Mouse (Mus musculus) lung, embryonic 16.5 days (tissue): Measurements from ENCODE around the gene Gm44511. TPM values are rescaled to one million over a fixed set of nuclear protein-coding genes. Genes with fewer than 3 reads are reported as not detected.
A peak's percentile ranks its signal among the peaks of the same experiment; 100 is the strongest.

ENCODE experiments used
- ATAC-seq: fragments of 200-750 bp; cut with Nextera tagmentation; 2 replicates; pipeline ENCODE4 v1.8.0; 2017; ENCODE audit warnings: low read depth, mild to moderate bottlenecking, moderate library complexity
- H3K27ac ChIP-seq: fragments of 300-500 bp; sonication (generic); 2 replicates; pipeline ENCODE4 v1.5.1; 2014; ENCODE audit warnings: mild to moderate bottlenecking, control low read depth, low read length
- H3K27me3 ChIP-seq: fragments of 300-500 bp; sonication (generic); 2 replicates; pipeline ENCODE4 v1.6.1; 2014; ENCODE audit warnings: low read depth, low read length, mixed read lengths; ENCODE audit not compliant: control insufficient read depth, insufficient read depth
- H3K36me3 ChIP-seq: fragments of 300-500 bp; sonication (generic); 2 replicates; pipeline ENCODE4 v1.6.1; 2014; ENCODE audit warnings: low read length; ENCODE audit not compliant: control insufficient read depth, insufficient read depth
- H3K4me1 ChIP-seq: fragments of 300-500 bp; sonication (generic); replicated peaks from 2 replicates; pipeline ENCODE4 v1.6.1; 2014; ENCODE audit warnings: low read length, mixed read lengths; ENCODE audit not compliant: control insufficient read depth, insufficient read depth
- H3K4me2 ChIP-seq: fragments of 300-500 bp; sonication (generic); 2 replicates; pipeline ENCODE4 v1.6.1; 2014; ENCODE audit warnings: low read depth, low read length, control low read depth
- H3K4me3 ChIP-seq: fragments of 300-500 bp; sonication (generic); 2 replicates; pipeline ENCODE4 v1.5.1; 2014; ENCODE audit warnings: mild to moderate bottlenecking, low read length, control low read depth
- H3K9ac ChIP-seq: fragments of 300-500 bp; sonication (generic); 2 replicates; pipeline ENCODE4 v1.6.1; 2014; ENCODE audit warnings: low read length, control low read depth
- H3K9me3 ChIP-seq: fragments of 300-500 bp; sonication (generic); 2 replicates; pipeline ENCODE4 v1.6.1; 2016; ENCODE audit warnings: low read length; ENCODE audit not compliant: control insufficient read depth
- WGBS: fragments of 180-500 bp; shearing (Covaris S2); extraction: QIAGEN DNeasy Blood & Tissue Kit; methylation state at CpG from one replicate; pipeline ENCODE4 v1.1.7; 2014; 5-methylcytosine and 5-hydroxymethylcytosine counted together
- polyA plus RNA-seq: library from polyadenylated mRNA; unstranded; fragments of >200 nt; fragmentation: Nextera tagmentation; extraction: Ambion mirVana; gene quantifications from 2 replicates; pipeline ENCODE4 v1.2.1, GENCODE M21; 2015

Gene Gm44511
- polyA plus RNA-seq, 1 experiment from 2014 or later, result not detected

- 85% methylated on average over 6 of the region's 6 CpGs for WGBS
- no peak overlapping the region for H3K27ac ChIP-seq
- H3K36me3 ChIP-seq, result no peaks in the 10 kb centered on the region
- H3K27me3 ChIP-seq, result no peaks in the 10 kb centered on the region
- peak overlapping the region; percentile 51; the same call in 1 of the 2 replicates for H3K4me2 ChIP-seq
- H3K9ac ChIP-seq, result no peak overlapping the region
- no peaks in the 10 kb centered on the region for H3K9me3 ChIP-seq
- H3K4me3 ChIP-seq, result no peak overlapping the region
- ATAC-seq, result no peak
- H3K4me1 ChIP-seq, result peaks cover 20% of the 10 kb centered on the region
Measured at GRCm38 (mm10) chr6:128836955-128837334, 10.8 kb upstream of the Gm44511 start.

- Histone ChIP-seq H3K4me1 (peaks cover 15% of the 10 kb centered on the region), H3K4me2 (no peak overlapping the region), H3K27me3 (no peaks in the 10 kb centered on the region), H3K27ac (no peak overlapping the region), H3K9ac (no peak overlapping the region), H3K36me3 (no peaks in the 10 kb centered on the region), H3K9me3 (no peaks in the 10 kb centered on the region), H3K4me3 (no peak overlapping the region)
- 74% methylated on average over 8 of the region's 8 CpGs for WGBS
- no peak for ATAC-seq
Measured at GRCm38 (mm10) chr6:128836191-128836954, 10.3 kb upstream of the Gm44511 start.

GRCm38 (mm10) chr6:128835571-128835970 lies 9.5 kb upstream of the Gm44511 start:
- no peak for ATAC-seq
- H3K4me2 ChIP-seq, result no peak overlapping the region
- WGBS, result 60% methylated on average over 4 of the region's 4 CpGs
- H3K27ac ChIP-seq, result no peak overlapping the region
- H3K9ac ChIP-seq, result no peak overlapping the region
- no peaks in the 10 kb centered on the region for H3K36me3 ChIP-seq
- H3K4me1 ChIP-seq, result peaks cover 14% of the 10 kb centered on the region
- no peaks in the 10 kb centered on the region for H3K9me3 ChIP-seq
- H3K4me3 ChIP-seq, result no peak overlapping the region
- H3K27me3 ChIP-seq, result no peaks in the 10 kb centered on the region

- no peaks in the 10 kb centered on the region for H3K36me3 ChIP-seq
- 80% methylated on average over 10 of the region's 10 CpGs for WGBS
- ATAC-seq, result no peak
- H3K4me1 ChIP-seq, result peaks cover 9% of the 10 kb centered on the region
- H3K27me3 ChIP-seq, result no peaks in the 10 kb centered on the region
- no peak overlapping the region for H3K27ac ChIP-seq
- H3K4me3 ChIP-seq, result no peak overlapping the region
- no peak overlapping the region for H3K4me2 ChIP-seq
- H3K9ac ChIP-seq, result no peak overlapping the region
- no peaks in the 10 kb centered on the region for H3K9me3 ChIP-seq
Measured at GRCm38 (mm10) chr6:128833046-128833445, 6.9 kb upstream of the Gm44511 start.

- no peaks in the 10 kb centered on the region for H3K27me3 ChIP-seq
- H3K4me1 ChIP-seq, result no peaks in the 10 kb centered on the region
- H3K9ac ChIP-seq, result no peak overlapping the region
- H3K9me3 ChIP-seq, result no peaks in the 10 kb centered on the region
- no peak overlapping the region for H3K4me3 ChIP-seq
- no peak for ATAC-seq
- H3K27ac ChIP-seq, result no peak overlapping the region
- no peaks in the 10 kb centered on the region for H3K36me3 ChIP-seq
- WGBS, result 48% methylated on average over 4 of the region's 4 CpGs
- H3K4me2 ChIP-seq, result no peak overlapping the region
Measured at GRCm38 (mm10) chr6:128829837-128830236, 3.7 kb upstream of the Gm44511 start.

- no peaks in the 10 kb centered on the region for H3K4me1 ChIP-seq
- H3K36me3 ChIP-seq, result no peaks in the 10 kb centered on the region
- no peaks in the 10 kb centered on the region for H3K9me3 ChIP-seq
- H3K4me2 ChIP-seq, result no peak overlapping the region
- no peak overlapping the region for H3K9ac ChIP-seq
- ATAC-seq, result no peak
- no peak overlapping the region for H3K4me3 ChIP-seq
- no peaks in the 10 kb centered on the region for H3K27me3 ChIP-seq
- H3K27ac ChIP-seq, result no peak overlapping the region
- WGBS, result 80% methylated on average over 3 of the region's 3 CpGs
Measured at GRCm38 (mm10) chr6:128826781-128827180, 666 bp upstream of the Gm44511 start.

- 78% methylated on average over 4 of the region's 4 CpGs for WGBS
- no peaks in the 10 kb centered on the region for H3K4me1 ChIP-seq
- no peaks in the 10 kb centered on the region for H3K9me3 ChIP-seq
- no peaks in the 10 kb centered on the region for H3K27me3 ChIP-seq
- H3K9ac ChIP-seq, result no peak overlapping the region
- H3K27ac ChIP-seq, result no peak overlapping the region
- no peak overlapping the region for H3K4me2 ChIP-seq
- no peaks in the 10 kb centered on the region for H3K36me3 ChIP-seq
- H3K4me3 ChIP-seq, result no peak overlapping the region
- no peak for ATAC-seq
Measured at GRCm38 (mm10) chr6:128818083-128818802, 7.9 kb downstream of the Gm44511 start.

- Histone ChIP-seq H3K4me1 (no peaks in the 10 kb centered on the region), H3K4me3 (no peak overlapping the region), H3K9me3 (no peaks in the 10 kb centered on the region), H3K27ac (no peak overlapping the region), H3K9ac (no peak overlapping the region), H3K4me2 (no peak overlapping the region), H3K27me3 (no peaks in the 10 kb centered on the region), H3K36me3 (no peaks in the 10 kb centered on the region)
- WGBS, result 80% methylated on average over 5 of the region's 5 CpGs
- ATAC-seq, result no peak
Measured at GRCm38 (mm10) chr6:128808532-128808931, 17.6 kb downstream of the Gm44511 start.

- H3K4me2 ChIP-seq, result no peak overlapping the region
- ATAC-seq, result no peak
- WGBS, result 64% methylated on average over 3 of the region's 3 CpGs
Measured at GRCm38 (mm10) chr6:128807021-128807420, 19.1 kb downstream of the Gm44511 start.

More at GRCm38 (mm10) chr6:128807021-128807420, 19.1 kb downstream of the Gm44511 start:
- no peak overlapping the region for H3K4me3 ChIP-seq
- H3K9ac ChIP-seq, result no peak overlapping the region
- H3K9me3 ChIP-seq, result no peaks in the 10 kb centered on the region
- no peak overlapping the region for H3K27ac ChIP-seq
- H3K36me3 ChIP-seq, result no peaks in the 10 kb centered on the region
- no peaks in the 10 kb centered on the region for H3K27me3 ChIP-seq
- no peaks in the 10 kb centered on the region; the same call in 1 of the 2 replicates for H3K4me1 ChIP-seq
